In the genomic region with DNA sequence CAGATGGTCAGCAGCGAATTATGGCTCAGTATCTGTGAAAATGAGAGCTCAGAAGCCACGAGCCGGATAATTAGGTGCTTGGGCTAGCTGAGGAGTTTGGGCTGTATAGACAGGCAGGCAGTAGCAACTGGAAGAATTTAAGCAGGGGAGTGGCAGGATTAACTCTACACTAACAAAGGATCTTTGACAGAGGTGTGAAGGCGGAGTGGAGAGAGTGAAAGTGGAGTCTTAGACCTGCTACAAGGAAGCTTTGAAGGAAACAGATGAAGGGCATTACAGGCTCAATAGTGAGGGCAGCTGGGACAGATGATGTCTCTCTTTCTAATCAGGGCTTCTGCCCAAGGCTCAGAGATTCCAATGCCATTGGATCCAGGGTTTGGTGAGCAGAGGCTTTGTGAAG, we compare ENCODE assay signal across 10 mouse cellular contexts. TPM values are rescaled to one million over a fixed set of nuclear protein-coding genes. Genes with fewer than 3 reads are reported as not detected.
DNase-seq lines count a peak whose midpoint lies in the region; ATAC-seq and TF ChIP-seq lines count a peak whose summit lies in the region.
"Had no signal": no experiment of that assay in that cellular context is flagged by ENCODE, and none has a peak within 500 bp of the region (broad histone marks: within the 10 kb centered on the region; RNA-seq: fewer than 3 reads in every experiment).

No protein-coding gene starts in this region.

- 44% methylated on average over 4 of the region's 4 CpGs for WGBS in heart, embryonic 10.5 days
- WGBS in midbrain, embryonic 10.5 days, result 31% methylated on average over 4 of the region's 4 CpGs
- 37% methylated on average over 4 of the region's 4 CpGs for WGBS in midbrain, postnatal 0 days
- WGBS in intestine, postnatal 0 days, result 56% methylated on average over 4 of the region's 4 CpGs
- WGBS in neural tube, embryonic 13.5 days, result 65% methylated on average over 4 of the region's 4 CpGs
- 84% methylated on average over 4 of the region's 4 CpGs for WGBS in kidney, adult 2 months

- intact Hi-C loops in heart, postnatal 36 days (cut with DNase I), result no loop called here

- H3K27me3 ChIP-seq in heart, embryonic 10.5 days (ENCODE audit: insufficient read depth, poor library complexity, severe bottlenecking), result no peaks in the 10 kb centered on the region
- H3K27me3 ChIP-seq in midbrain, embryonic 10.5 days (ENCODE audit: low read depth, poor library complexity, severe bottlenecking), result no peaks in the 10 kb centered on the region
- no peaks in the 10 kb centered on the region for H3K27me3 ChIP-seq in midbrain, postnatal 0 days (ENCODE audit: insufficient read depth, low read length)
- H3K27me3 ChIP-seq in intestine, postnatal 0 days (replicated peaks; ENCODE audit: control insufficient read depth, insufficient read depth, low read length), result no peaks in the 10 kb centered on the region
- H3K27me3 ChIP-seq in neural tube, embryonic 13.5 days, result no peaks in the 10 kb centered on the region
- no peaks in the 10 kb centered on the region for H3K27me3 ChIP-seq in kidney, adult 2 months (replicated peaks; ENCODE audit: control insufficient read depth, insufficient read depth, low read length)

- H3K27ac ChIP-seq in heart, embryonic 10.5 days, result no peak overlapping the region
- H3K27ac ChIP-seq in midbrain, embryonic 10.5 days (replicated peaks), result no peak overlapping the region; the same call in 1 of the 2 replicates
- no peak overlapping the region for H3K27ac ChIP-seq in midbrain, postnatal 0 days (ENCODE audit: low read depth, low read length)
- H3K27ac ChIP-seq in intestine, postnatal 0 days (ENCODE audit: low read depth, low read length), result no peak overlapping the region
- H3K27ac ChIP-seq in neural tube, embryonic 13.5 days (replicated peaks), result no peak overlapping the region
- H3K27ac ChIP-seq in kidney, adult 2 months (ENCODE audit: insufficient read depth, low read depth, low read length), result no peak overlapping the region

- no peak for TF ChIP-seq POLR2A in kidney, adult 2 months (IDR thresholded peaks at IDR 0.05; ENCODE audit: low read depth, low read length)

- no peak overlapping the region for H3K9ac ChIP-seq in midbrain, postnatal 0 days (replicated peaks; ENCODE audit: low read length, poor library complexity, severe bottlenecking)
- no peak overlapping the region for H3K9ac ChIP-seq in intestine, postnatal 0 days (ENCODE audit: low read depth, low read length)
- H3K9ac ChIP-seq in neural tube, embryonic 13.5 days, result no peak overlapping the region

- 0 out of 2 replicates have a peak, but pooled peaks cover 2% of the 10 kb centered on the region for H3K36me3 ChIP-seq in heart, embryonic 10.5 days
- peaks cover 13% of the 10 kb centered on the region; the same call in 1 of the 2 replicates for H3K36me3 ChIP-seq in midbrain, embryonic 10.5 days
- H3K36me3 ChIP-seq in midbrain, postnatal 0 days (ENCODE audit: insufficient read depth, low read length), result no peaks in the 10 kb centered on the region
- 0 out of 2 replicates have a peak, but pooled peaks cover 4% of the 10 kb centered on the region for H3K36me3 ChIP-seq in intestine, postnatal 0 days (ENCODE audit: control insufficient read depth, insufficient read depth)
- no peaks in the 10 kb centered on the region for H3K36me3 ChIP-seq in neural tube, embryonic 13.5 days
- H3K36me3 ChIP-seq in kidney, adult 2 months (ENCODE audit: control insufficient read depth, insufficient read depth, low read length), result no peaks in the 10 kb centered on the region

- peaks cover 36% of the 10 kb centered on the region for H3K4me1 ChIP-seq in heart, embryonic 10.5 days
- H3K4me1 ChIP-seq in midbrain, embryonic 10.5 days, result peaks cover 48% of the 10 kb centered on the region
- peaks cover 10% of the 10 kb centered on the region for H3K4me1 ChIP-seq in midbrain, postnatal 0 days (ENCODE audit: insufficient read depth, low read length)
- H3K4me1 ChIP-seq in intestine, postnatal 0 days (replicated peaks; ENCODE audit: control insufficient read depth, insufficient read depth, low read length), result peaks cover 10% of the 10 kb centered on the region
- peaks cover 41% of the 10 kb centered on the region for H3K4me1 ChIP-seq in neural tube, embryonic 13.5 days (replicated peaks)
- peaks cover 26% of the 10 kb centered on the region; the same call in 1 of the 2 replicates for H3K4me1 ChIP-seq in kidney, adult 2 months (ENCODE audit: control insufficient read depth, insufficient read depth, low read length)

- H3K4me2 ChIP-seq in midbrain, postnatal 0 days (ENCODE audit: low read depth, low read length, poor library complexity, severe bottlenecking), result no peak overlapping the region
- peak overlapping the region; percentile 87; the same call in 1 of the 2 replicates for H3K4me2 ChIP-seq in intestine, postnatal 0 days (replicated peaks; ENCODE audit: low read depth)
- H3K4me2 ChIP-seq in neural tube, embryonic 13.5 days, result peak overlapping the region; percentile 92; the same call in 1 of the 2 replicates

- H3K4me3 ChIP-seq in heart, embryonic 10.5 days, result 0 out of 2 replicates have a peak overlapping the region, but pooled peaks have one; percentile 19
- H3K4me3 ChIP-seq in midbrain, embryonic 10.5 days, result 0 out of 2 replicates have a peak overlapping the region, but pooled peaks have one; percentile 7
- no peak overlapping the region for H3K4me3 ChIP-seq in midbrain, postnatal 0 days (ENCODE audit: low read depth, low read length)
- H3K4me3 ChIP-seq in intestine, postnatal 0 days (ENCODE audit: low read depth, low read length), result no peak overlapping the region
- no peak overlapping the region; the same call in 1 of the 2 replicates for H3K4me3 ChIP-seq in neural tube, embryonic 13.5 days
- no peak overlapping the region for H3K4me3 ChIP-seq in kidney, adult 2 months (ENCODE audit: insufficient read depth, low read depth, low read length)

- no peak for DNase-seq in heart, embryonic 10.5 days (ENCODE audit: low spot score)
- no peak for DNase-seq in heart, postnatal 36 days
- DNase-seq in midbrain, embryonic 10.5 days (ENCODE audit: low spot score), result no peak
- DNase-seq in midbrain, postnatal 0 days (ENCODE audit: low spot score), result no peak
- DNase-seq in kidney, adult 2 months, result no peak
- DNase-seq: B cell, adult 2 months; cerebellum, adult 8-10 months had no signal

- no peak for TF ChIP-seq CTCF in midbrain, postnatal 0 days (IDR thresholded peaks at IDR 0.05)
- no peak for TF ChIP-seq CTCF in intestine, postnatal 0 days (IDR thresholded peaks at IDR 0.05; ENCODE audit: low read depth)
- no peak for TF ChIP-seq CTCF in kidney, adult 2 months (conservative IDR thresholded peaks at IDR 0.05; ENCODE audit: insufficient read depth, insufficient read length, low read depth, low read length)

- H3K9me3 ChIP-seq in heart, embryonic 10.5 days, result no peaks in the 10 kb centered on the region
- no peaks in the 10 kb centered on the region for H3K9me3 ChIP-seq in midbrain, embryonic 10.5 days (replicated peaks)
- H3K9me3 ChIP-seq in midbrain, postnatal 0 days (ENCODE audit: low read length), result no peaks in the 10 kb centered on the region
- H3K9me3 ChIP-seq in intestine, postnatal 0 days (ENCODE audit: control insufficient read depth), result no peaks in the 10 kb centered on the region
- no peaks in the 10 kb centered on the region for H3K9me3 ChIP-seq in neural tube, embryonic 13.5 days

- no peak for ATAC-seq in midbrain, postnatal 0 days (ENCODE audit: low FRiP score)
- ATAC-seq in intestine, postnatal 0 days, result no peak
- no peak for ATAC-seq in neural tube, embryonic 13.5 days (ENCODE audit: low read depth)
- ATAC-seq in granulocyte monocyte progenitor cell, adult 5-6 weeks (replicated peaks; ENCODE audit: poor library complexity, severe bottlenecking), result no peak

RNA-seq across cellular contexts. Expression of a gene that starts 1.1 kb away (rescaled TPM):
- polyA plus RNA-seq in heart, embryonic 10.5 days (2016; fragmentation: Nextera tagmentation; extraction: Ambion mirVana), result 1.9 and 2.6 TPM in 2 replicates
- total RNA-seq in heart, postnatal 36 days (2021), result 1 to 10 TPM; 2.1 to 2.3 TPM
- 2.3 and 3.5 TPM in 2 replicates for polyA plus RNA-seq in midbrain, embryonic 10.5 days (2016; fragmentation: Nextera tagmentation; extraction: Ambion mirVana)
- total RNA-seq in midbrain, postnatal 0 days (2014; rRNA removed), result 1.2 and 1.4 TPM in 2 replicates
- polyA plus RNA-seq in midbrain, postnatal 0 days (2015; fragmentation: Nextera tagmentation; extraction: Ambion mirVana), result 0.86 and 1.4 TPM in 2 replicates
- 0.99 and 1.6 TPM in 2 replicates for polyA plus RNA-seq in intestine, postnatal 0 days (2015; fragmentation: Nextera tagmentation; extraction: Ambion mirVana)
- 3.9 and 5.4 TPM in 2 replicates for polyA plus RNA-seq in neural tube, embryonic 13.5 days (2015; fragmentation: Nextera tagmentation; extraction: Ambion mirVana)
- total RNA-seq in granulocyte monocyte progenitor cell, adult 5-6 weeks (2014; fragmentation: Nextera tagmentation), result 0.90 and 2.9 TPM in 2 replicates
- 1.1 and 1.5 TPM in 2 replicates for total RNA-seq in granulocyte monocyte progenitor cell, adult 5-6 weeks (2017)
- polyA plus RNA-seq in kidney, adult 2 months (2012; rRNA removed), result 2.0 and 2.4 TPM in 2 replicates

RNA-seq across cellular contexts. Expression of a gene that starts 1.2 kb away (rescaled TPM):
- 162 and 217 TPM in 2 replicates for polyA plus RNA-seq in heart, embryonic 10.5 days (2016; fragmentation: Nextera tagmentation; extraction: Ambion mirVana)
- total RNA-seq in heart, postnatal 36 days (2021), result 100 to 1,000 TPM; 681 to 829 TPM
- 110 and 111 TPM in 2 replicates for polyA plus RNA-seq in midbrain, embryonic 10.5 days (2016; fragmentation: Nextera tagmentation; extraction: Ambion mirVana)
- 115 and 118 TPM in 2 replicates for total RNA-seq in midbrain, postnatal 0 days (2014; rRNA removed)
- polyA plus RNA-seq in midbrain, postnatal 0 days (2015; fragmentation: Nextera tagmentation; extraction: Ambion mirVana), result 92.5 and 99.6 TPM in 2 replicates
- 119 and 125 TPM in 2 replicates for polyA plus RNA-seq in intestine, postnatal 0 days (2015; fragmentation: Nextera tagmentation; extraction: Ambion mirVana)
- 108 and 116 TPM in 2 replicates for polyA plus RNA-seq in neural tube, embryonic 13.5 days (2015; fragmentation: Nextera tagmentation; extraction: Ambion mirVana)
- total RNA-seq in granulocyte monocyte progenitor cell, adult 5-6 weeks (2014; fragmentation: Nextera tagmentation), result 106 and 140 TPM in 2 replicates
- total RNA-seq in granulocyte monocyte progenitor cell, adult 5-6 weeks (2017), result 167 and 195 TPM in 2 replicates
- polyA plus RNA-seq in kidney, adult 2 months (2012; rRNA removed), result 294 and 312 TPM in 2 replicates

RNA-seq across cellular contexts. Expression of a gene that starts 41.6 kb away (rescaled TPM):
- polyA plus RNA-seq in heart, embryonic 10.5 days (2016; fragmentation: Nextera tagmentation; extraction: Ambion mirVana), result 1.4 and 1.5 TPM in 2 replicates
- 1 to 10 TPM; 3.6 to 3.9 TPM for total RNA-seq in heart, postnatal 36 days (2021)
- 1.7 and 2.6 TPM in 2 replicates for polyA plus RNA-seq in midbrain, embryonic 10.5 days (2016; fragmentation: Nextera tagmentation; extraction: Ambion mirVana)
- total RNA-seq in midbrain, postnatal 0 days (2014; rRNA removed), result 47.2 and 48.6 TPM in 2 replicates
- polyA plus RNA-seq in midbrain, postnatal 0 days (2015; fragmentation: Nextera tagmentation; extraction: Ambion mirVana), result 35.0 and 37.1 TPM in 2 replicates
- 1.3 and 1.9 TPM in 2 replicates for polyA plus RNA-seq in intestine, postnatal 0 days (2015; fragmentation: Nextera tagmentation; extraction: Ambion mirVana)
- 24.0 and 28.7 TPM in 2 replicates for polyA plus RNA-seq in neural tube, embryonic 13.5 days (2015; fragmentation: Nextera tagmentation; extraction: Ambion mirVana)
- total RNA-seq in granulocyte monocyte progenitor cell, adult 5-6 weeks (2014; fragmentation: Nextera tagmentation), result not detected in 2 replicates
- not detected in 2 replicates for total RNA-seq in granulocyte monocyte progenitor cell, adult 5-6 weeks (2017)
- 0.89 and 0.98 TPM in 2 replicates for polyA plus RNA-seq in kidney, adult 2 months (2012; rRNA removed)

Comparison
In these comparisons a context has a peak if more than half of its experiments do, and no peak if none do; other contexts are left out.
1. H3K4me3 ChIP-seq: peak in heart, embryonic 10.5 days (single experiment) and midbrain, embryonic 10.5 days (single experiment); none in midbrain, postnatal 0 days (single experiment), intestine, postnatal 0 days (single experiment), neural tube, embryonic 13.5 days (single experiment) and kidney, adult 2 months (single experiment).